Mouse (Mus musculus): Measurements from ENCODE around the gene Adgrb2. TPM values are rescaled to one million over a fixed set of nuclear protein-coding genes. Genes with fewer than 3 reads are reported as not detected.

Gene Adgrb2
- polyA plus RNA-seq, 1 experiment from 2014 or later, result 3.1 TPM

GRCm38 (mm10) chr4:130070523-130070922, 85.9 kb downstream of the Adgrb2 start:
- Histone ChIP-seq H3K4me1 (replicated peaks) (0 out of 2 replicates have a peak, but pooled peaks cover 4% of the 10 kb centered on the region), H3K9me3 (no peaks in the 10 kb centered on the region), H3K27ac (no peak overlapping the region), H3K4me3 (no peak overlapping the region), H3K27me3 (ENCODE audit: insufficient read depth, poor library complexity, severe bottlenecking) (peaks cover 7% of the 10 kb centered on the region; the same call in 1 of the 2 replicates), H3K36me3 (no peaks in the 10 kb centered on the region)
- WGBS, result 80% methylated on average over 3 of the region's 3 CpGs
- DNase-seq (ENCODE audit: low spot score), result no peak

- H3K4me3 ChIP-seq, result no peak overlapping the region
- no peak overlapping the region for H3K27ac ChIP-seq
- H3K9me3 ChIP-seq, result no peaks in the 10 kb centered on the region
- no peaks in the 10 kb centered on the region for H3K36me3 ChIP-seq
- H3K4me1 ChIP-seq (replicated peaks), result peaks cover 15% of the 10 kb centered on the region
- no peak for DNase-seq (ENCODE audit: low spot score)
- peaks cover 16% of the 10 kb centered on the region for H3K27me3 ChIP-seq (ENCODE audit: insufficient read depth, poor library complexity, severe bottlenecking)
- 90% methylated on average over 2 of the region's 2 CpGs for WGBS
These were observed 87.1 kb downstream of the Adgrb2 start for GRCm38 (mm10) chr4:130071758-130072157.

Other genes with a start within 250 kb of the Adgrb2 start
- gene Khdrbs1, start 242.6 kb upstream of the Adgrb2 start, polyA plus RNA-seq (2016; fragmentation: Nextera tagmentation; extraction: Ambion mirVana), result 160 and 168 TPM in 2 replicates
- gene Ptp4a2, start 173.7 kb upstream of the Adgrb2 start, polyA plus RNA-seq (2016; fragmentation: Nextera tagmentation; extraction: Ambion mirVana), result 230 and 278 TPM in 2 replicates
- 0.05 TPM in 1 of 2 replicates, not detected in the other for gene Spocd1, start 55.6 kb upstream of the Adgrb2 start, polyA plus RNA-seq (2016; fragmentation: Nextera tagmentation; extraction: Ambion mirVana)
- 7.2 and 8.7 TPM in 2 replicates for gene Col16a1, start 63.0 kb downstream of the Adgrb2 start, polyA plus RNA-seq (2016; fragmentation: Nextera tagmentation; extraction: Ambion mirVana)
- 76.3 and 83.5 TPM in 2 replicates for gene Pef1, start 117.7 kb downstream of the Adgrb2 start, polyA plus RNA-seq (2016; fragmentation: Nextera tagmentation; extraction: Ambion mirVana)
- gene Hcrtr1, start 154.5 kb downstream of the Adgrb2 start, polyA plus RNA-seq (2016; fragmentation: Nextera tagmentation; extraction: Ambion mirVana), result 0.81 and 0.85 TPM in 2 replicates
- 11.6 and 15.1 TPM in 2 replicates for gene Tinagl1, start 190.3 kb downstream of the Adgrb2 start, polyA plus RNA-seq (2016; fragmentation: Nextera tagmentation; extraction: Ambion mirVana)
- gene Gm853, start 237.5 kb downstream of the Adgrb2 start, polyA plus RNA-seq (2016; fragmentation: Nextera tagmentation; extraction: Ambion mirVana), result 0.84 TPM in 1 of 2 replicates, not detected in the other

All from hindbrain, embryonic 10.5 days (tissue).